8 mouse cellular contexts compared by ENCODE assay signal in genomic region chr7:27361283-27361946, GRCm38 (mm10). TPM values are rescaled to one million over a fixed set of nuclear protein-coding genes. Genes with fewer than 3 reads are reported as not detected.
A peak's percentile ranks its signal among the peaks of the same experiment; 100 is the strongest.
DNase-seq lines count a peak whose midpoint lies in the region; ATAC-seq and TF ChIP-seq lines count a peak whose summit lies in the region.

No protein-coding gene starts in this region.

- peak; percentile 87 for DNase-seq in c-Kit-negative CD71-positive TER-119-positive erythroid progenitor cells, embryonic 14.5 days (ENCODE audit: low read depth, low spot score)
- DNase-seq in fibroblast of lung, adult 2 months (ENCODE audit: low read depth) = peak; percentile 98
- peak; percentile 100 for DNase-seq in kidney, postnatal 14 days
- DNase-seq in liver, embryonic 13.5 days = peak; percentile 98
- peak; percentile 100 for DNase-seq in neural tube, embryonic 11.5 days (ENCODE audit: low spot score)
- DNase-seq in stomach, postnatal 0 days (ENCODE audit: low spot score) = peak; percentile 100

- no peak for TF ChIP-seq EP300 in stomach, postnatal 0 days (optimal IDR thresholded peaks at IDR 0.05)

- H3K9me3 ChIP-seq in heart, embryonic 14.5 days (ENCODE audit: control insufficient read depth, low read length) = no peaks in the 10 kb centered on the region
- no peaks in the 10 kb centered on the region for H3K9me3 ChIP-seq in liver, embryonic 13.5 days (replicated peaks)
- no peaks in the 10 kb centered on the region for H3K9me3 ChIP-seq in neural tube, embryonic 11.5 days (ENCODE audit: control insufficient read depth, low read length)
- no peaks in the 10 kb centered on the region for H3K9me3 ChIP-seq in stomach, postnatal 0 days (ENCODE audit: control insufficient read depth, low read length)

- under 1% methylated on average over 50 of the region's 52 CpGs for WGBS in heart, embryonic 14.5 days
- WGBS in liver, embryonic 13.5 days (ENCODE audit: insufficient replicate concordance) = under 1% methylated on average over 52 of the region's 52 CpGs
- under 1% methylated on average over 50 of the region's 52 CpGs for WGBS in neural tube, embryonic 11.5 days
- under 1% methylated on average over 49 of the region's 52 CpGs for WGBS in stomach, postnatal 0 days

- H3K4me2 ChIP-seq in heart, embryonic 14.5 days (ENCODE audit: low read length) = peak overlapping the region; percentile 81
- peak overlapping the region; percentile 79 for H3K4me2 ChIP-seq in liver, embryonic 13.5 days
- peak overlapping the region; percentile 71 for H3K4me2 ChIP-seq in neural tube, embryonic 11.5 days (ENCODE audit: low read depth)
- peak overlapping the region; percentile 72 for H3K4me2 ChIP-seq in stomach, postnatal 0 days (replicated peaks; ENCODE audit: low read depth)

- TF ChIP-seq CTCF in stomach, postnatal 0 days (IDR thresholded peaks at IDR 0.05; ENCODE audit: low read depth) = no peak

- H3K36me3 ChIP-seq in heart, embryonic 14.5 days (ENCODE audit: control insufficient read depth, insufficient read depth, low read length) = no peaks in the 10 kb centered on the region
- H3K36me3 ChIP-seq in liver, embryonic 13.5 days = no peaks in the 10 kb centered on the region
- no peaks in the 10 kb centered on the region for H3K36me3 ChIP-seq in neural tube, embryonic 11.5 days (ENCODE audit: control insufficient read depth, insufficient read depth, low read length)
- no peaks in the 10 kb centered on the region for H3K36me3 ChIP-seq in stomach, postnatal 0 days (ENCODE audit: control insufficient read depth, insufficient read depth, low read length)

- H3K9ac ChIP-seq in heart, embryonic 14.5 days (ENCODE audit: low read length) = peak overlapping the region; percentile 71
- H3K9ac ChIP-seq in liver, embryonic 13.5 days = peak overlapping the region; percentile 54
- peak overlapping the region; percentile 56 for H3K9ac ChIP-seq in neural tube, embryonic 11.5 days (ENCODE audit: low read length)
- H3K9ac ChIP-seq in stomach, postnatal 0 days (ENCODE audit: low read length) = peak overlapping the region; percentile 55; the same call in 1 of the 2 replicates

- H3K27ac ChIP-seq in heart, embryonic 14.5 days (replicated peaks in 1 of 2; ENCODE audit: control insufficient read depth in 1 of 2, insufficient read depth in 1 of 2, low read depth in 2 of 2, low read length in 2 of 2) = no peak overlapping the region
- H3K27ac ChIP-seq in liver, embryonic 13.5 days = no peak overlapping the region
- no peak overlapping the region for H3K27ac ChIP-seq in neural tube, embryonic 11.5 days (ENCODE audit: low read depth, low read length)
- H3K27ac ChIP-seq in stomach, postnatal 0 days (replicated peaks) = no peak overlapping the region

- H3K4me1 ChIP-seq in heart, embryonic 14.5 days (ENCODE audit: control insufficient read depth in 2 of 2, insufficient read depth in 2 of 2, low read length in 2 of 2) = peaks cover 7 to 13% of the 10 kb centered on the region in 2 experiments
- H3K4me1 ChIP-seq in liver, embryonic 13.5 days (replicated peaks) = peaks cover 44% of the 10 kb centered on the region
- no peaks in the 10 kb centered on the region; the same call in 1 of the 2 replicates for H3K4me1 ChIP-seq in neural tube, embryonic 11.5 days (ENCODE audit: control insufficient read depth, insufficient read depth, low read length)
- 0 out of 2 replicates have a peak, but pooled peaks cover 3% of the 10 kb centered on the region for H3K4me1 ChIP-seq in stomach, postnatal 0 days (replicated peaks; ENCODE audit: control insufficient read depth, insufficient read depth)

- peak overlapping the region; percentile 50 to 51 for H3K4me3 ChIP-seq in heart, embryonic 14.5 days (ENCODE audit: control insufficient read depth in 1 of 2, insufficient read depth in 1 of 2, low read depth in 1 of 2, low read length in 2 of 2)
- H3K4me3 ChIP-seq in liver, embryonic 13.5 days (replicated peaks) = peak overlapping the region; percentile 51
- peak overlapping the region; percentile 42 for H3K4me3 ChIP-seq in neural tube, embryonic 11.5 days (ENCODE audit: low read depth, low read length)
- H3K4me3 ChIP-seq in stomach, postnatal 0 days (ENCODE audit: low read depth, low read length) = peak overlapping the region; percentile 40

- H3K27me3 ChIP-seq in heart, embryonic 14.5 days (ENCODE audit: control insufficient read depth, insufficient read depth, low read length) = peaks cover 39% of the 10 kb centered on the region
- peaks cover 54% of the 10 kb centered on the region for H3K27me3 ChIP-seq in liver, embryonic 13.5 days
- H3K27me3 ChIP-seq in neural tube, embryonic 11.5 days (ENCODE audit: control insufficient read depth, insufficient read depth, low read length) = peaks cover 62% of the 10 kb centered on the region
- H3K27me3 ChIP-seq in stomach, postnatal 0 days (ENCODE audit: control insufficient read depth, insufficient read depth, low read length) = peaks cover 2% of the 10 kb centered on the region; the same call in 1 of the 2 replicates

- peak; percentile 79 for ATAC-seq in CD4-positive, CD25-positive, alpha-beta regulatory T cell, adult 4 months
- ATAC-seq in heart, embryonic 14.5 days (ENCODE audit: insufficient number of reproducible peaks, insufficient read depth, low FRiP score, low read depth) = peak; percentile 93
- peak; percentile 92 for ATAC-seq in liver, embryonic 13.5 days (ENCODE audit: low read depth)
- peak; percentile 92 for ATAC-seq in neural tube, embryonic 11.5 days (ENCODE audit: insufficient read depth, low FRiP score, low TSS enrichment)
- peak; percentile 96 for ATAC-seq in stomach, postnatal 0 days (ENCODE audit: low FRiP score, low TSS enrichment)

RNA-seq across cellular contexts. Expression of gene Gm20479, which starts 4.2 kb away (rescaled TPM):
- not detected for polyA plus RNA-seq in CD4-positive, CD25-positive, alpha-beta regulatory T cell, adult 4 months (2017; shearing (Covaris generic))
- polyA plus RNA-seq in heart, embryonic 14.5 days (2014; fragmentation: Nextera tagmentation; extraction: Ambion mirVana) = not detected in 2 replicates
- 0.50 TPM in 1 of 2 replicates, not detected in the other for polyA plus RNA-seq in liver, embryonic 13.5 days (2015; fragmentation: Nextera tagmentation; extraction: Ambion mirVana)
- polyA plus RNA-seq in neural tube, embryonic 11.5 days (2014; fragmentation: Nextera tagmentation; extraction: Ambion mirVana) = not detected in 2 replicates
- 0.28 and 0.57 TPM in 2 replicates for polyA plus RNA-seq in stomach, postnatal 0 days (2015; fragmentation: Nextera tagmentation; extraction: Ambion mirVana)

RNA-seq across cellular contexts. Expression of gene Shkbp1, which starts 5.6 kb away (rescaled TPM):
- polyA plus RNA-seq in CD4-positive, CD25-positive, alpha-beta regulatory T cell, adult 4 months (2017; shearing (Covaris generic)) = 10 to 100 TPM; 49.2 to 76.0 TPM
- polyA plus RNA-seq in heart, embryonic 14.5 days (2014; fragmentation: Nextera tagmentation; extraction: Ambion mirVana) = 18.3 and 22.0 TPM in 2 replicates
- 23.1 and 25.0 TPM in 2 replicates for polyA plus RNA-seq in liver, embryonic 13.5 days (2015; fragmentation: Nextera tagmentation; extraction: Ambion mirVana)
- polyA plus RNA-seq in neural tube, embryonic 11.5 days (2014; fragmentation: Nextera tagmentation; extraction: Ambion mirVana) = 52.8 and 55.2 TPM in 2 replicates
- polyA plus RNA-seq in stomach, postnatal 0 days (2015; fragmentation: Nextera tagmentation; extraction: Ambion mirVana) = 26.3 and 27.3 TPM in 2 replicates

RNA-seq across cellular contexts. Expression of gene Ltbp4, which starts 23.9 kb away (rescaled TPM):
- polyA plus RNA-seq in CD4-positive, CD25-positive, alpha-beta regulatory T cell, adult 4 months (2017; shearing (Covaris generic)) = 1 to 10 TPM in 1 of 2 experiments, under 1 TPM in 1; 0.77 to 2.0 TPM
- polyA plus RNA-seq in heart, embryonic 14.5 days (2014; fragmentation: Nextera tagmentation; extraction: Ambion mirVana) = 47.7 and 55.1 TPM in 2 replicates
- polyA plus RNA-seq in liver, embryonic 13.5 days (2015; fragmentation: Nextera tagmentation; extraction: Ambion mirVana) = 3.6 and 3.9 TPM in 2 replicates
- polyA plus RNA-seq in neural tube, embryonic 11.5 days (2014; fragmentation: Nextera tagmentation; extraction: Ambion mirVana) = 7.0 and 8.0 TPM in 2 replicates
- 81.0 and 94.8 TPM in 2 replicates for polyA plus RNA-seq in stomach, postnatal 0 days (2015; fragmentation: Nextera tagmentation; extraction: Ambion mirVana)
